Mouse (Mus musculus) megakaryocyte, embryonic 14.5 days (primary cell): ENCODE measurements around the gene Wsb1. TPM values are rescaled to one million over a fixed set of nuclear protein-coding genes. Genes with fewer than 3 reads are reported as not detected.

Experiments used
- H3K27me3 ChIP-seq: replicated peaks from 2 replicates; pipeline ENCODE3; 2012; ENCODE audit warnings: inconsistent platforms
- H3K36me3 ChIP-seq: replicated peaks from 2 replicates; pipeline ENCODE3; 2012; ENCODE audit warnings: low read length, inconsistent platforms, mixed read lengths
- H3K4me1 ChIP-seq: 2 replicates; pipeline ENCODE4 v1.6.1; 2012; ENCODE audit warnings: inconsistent platforms
- H3K4me3 ChIP-seq: replicated peaks from 2 replicates; pipeline ENCODE3; 2012; ENCODE audit warnings: moderate library complexity, mild to moderate bottlenecking, inconsistent platforms
- H3K9me3 ChIP-seq: 2 replicates; pipeline ENCODE4 v1.6.1; 2012; ENCODE audit warnings: inconsistent platforms
- FLI1 ChIP-seq: IDR thresholded peaks from 2 replicates; pipeline ENCODE4 v1.6.1; 2012; ENCODE audit warnings: low read length, inconsistent platforms, mixed read lengths
- GATA1 ChIP-seq: IDR thresholded peaks from 3 replicates; pipeline ENCODE4 v1.6.1; 2012; ENCODE audit warnings: mixed read lengths, low read length, inconsistent platforms, borderline replicate concordance
- polyA plus RNA-seq: library from polyadenylated mRNA; stranded (reverse); fragments of >175 nt; gene quantifications from 2 replicates; pipeline ENCODE4 v1.2.3, GENCODE M21; 2012; ENCODE audit warnings: low replicate concordance; ENCODE audit not compliant: insufficient read depth

Gene Wsb1
- polyA plus RNA-seq, 1 experiment = 41.4 TPM

DNA sequence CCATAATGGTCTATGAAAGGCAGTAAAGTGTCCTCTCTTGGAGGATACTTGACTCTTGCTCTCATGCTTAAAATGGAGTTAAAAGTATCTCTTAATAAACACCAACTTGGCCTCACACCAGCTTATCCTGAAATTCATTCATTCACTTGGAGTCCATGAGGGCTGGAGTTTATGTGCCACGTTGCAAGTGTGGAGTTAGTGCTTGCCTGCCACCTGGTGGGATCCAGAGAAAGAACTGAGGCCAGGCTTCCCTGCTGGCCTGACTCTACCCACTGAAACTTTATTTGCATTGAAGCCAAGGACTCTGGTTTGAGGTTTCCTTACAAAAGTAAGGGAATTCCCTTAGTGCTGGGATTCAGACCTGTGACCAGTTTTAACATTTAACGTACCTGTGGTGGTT lies 36.0 kb upstream of the Wsb1 start:
- H3K27me3 ChIP-seq = no peaks in the 10 kb centered on the region
- H3K4me3 ChIP-seq = no peak overlapping the region
- TF ChIP-seq GATA1 (no peak), FLI1 (no peak)
- H3K4me1 ChIP-seq = peaks cover 84% of the 10 kb centered on the region
- no peaks in the 10 kb centered on the region for H3K36me3 ChIP-seq
- no peaks in the 10 kb centered on the region for H3K9me3 ChIP-seq

GRCm38 (mm10) chr11:79288913-79289640 lies 34.6 kb upstream of the Wsb1 start:
- peaks cover 86% of the 10 kb centered on the region for H3K4me1 ChIP-seq
- TF ChIP-seq FLI1 (no peak), GATA1 (no peak)
- H3K27me3 ChIP-seq = no peaks in the 10 kb centered on the region
- H3K36me3 ChIP-seq = no peaks in the 10 kb centered on the region
- H3K4me3 ChIP-seq = no peak overlapping the region
- 0 out of 2 replicates have a peak, but pooled peaks cover 3% of the 10 kb centered on the region for H3K9me3 ChIP-seq

DNA sequence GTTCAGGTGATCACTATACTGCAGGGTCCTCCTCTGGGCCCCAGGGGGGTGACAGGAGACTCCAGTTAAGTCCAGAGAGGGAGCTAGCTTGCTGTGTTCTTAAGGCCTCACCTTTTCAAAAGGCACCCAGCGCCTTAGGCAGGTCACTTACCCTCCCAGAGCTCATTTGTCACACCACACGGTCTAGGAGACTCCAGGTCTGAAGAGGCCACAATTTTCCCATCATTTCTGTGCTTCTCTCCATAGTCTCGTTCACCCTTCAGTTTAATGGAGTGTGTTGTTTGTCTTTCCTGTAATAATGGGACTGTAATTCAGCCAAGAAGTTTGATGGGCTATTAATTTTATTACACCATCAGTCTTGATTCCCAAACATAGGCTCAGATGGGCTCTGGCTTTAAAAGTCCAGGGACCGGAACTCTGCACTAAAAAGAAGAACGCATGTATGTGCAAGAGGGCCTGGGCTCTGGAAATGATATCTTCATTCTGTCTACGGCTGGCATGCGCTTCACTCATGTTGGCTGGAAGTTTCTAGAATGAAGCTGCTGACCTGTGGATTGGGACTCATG lies 33.9 kb upstream of the Wsb1 start:
- no peak overlapping the region for H3K4me3 ChIP-seq
- TF ChIP-seq FLI1 = no peak
- TF ChIP-seq GATA1 = no peak
- no peaks in the 10 kb centered on the region for H3K27me3 ChIP-seq
- H3K36me3 ChIP-seq = no peaks in the 10 kb centered on the region
- peaks cover 80% of the 10 kb centered on the region for H3K4me1 ChIP-seq
- H3K9me3 ChIP-seq = 0 out of 2 replicates have a peak, but pooled peaks cover 3% of the 10 kb centered on the region

- peaks cover 74% of the 10 kb centered on the region for H3K4me1 ChIP-seq
- H3K27me3 ChIP-seq = no peaks in the 10 kb centered on the region
- no peaks in the 10 kb centered on the region for H3K36me3 ChIP-seq
- H3K4me3 ChIP-seq = peak overlapping the region; percentile 80
- TF ChIP-seq FLI1 (no peak), GATA1 (no peak)
- 0 out of 2 replicates have a peak, but pooled peaks cover 3% of the 10 kb centered on the region for H3K9me3 ChIP-seq
These were observed 33.0 kb upstream of the Wsb1 start for GRCm38 (mm10) chr11:79287447-79287846.

- no peaks in the 10 kb centered on the region for H3K36me3 ChIP-seq
These were observed 31.9 kb upstream of the Wsb1 start for GRCm38 (mm10) chr11:79286305-79286799.

GRCm38 (mm10) chr11:79283350-79284030 lies 29.0 kb upstream of the Wsb1 start:
- H3K9me3 ChIP-seq = 0 out of 2 replicates have a peak, but pooled peaks cover 3% of the 10 kb centered on the region

More at GRCm38 (mm10) chr11:79286305-79286799, 31.9 kb upstream of the Wsb1 start:
- peaks cover 74% of the 10 kb centered on the region for H3K4me1 ChIP-seq
- 0 out of 2 replicates have a peak, but pooled peaks cover 3% of the 10 kb centered on the region for H3K9me3 ChIP-seq
- H3K27me3 ChIP-seq = no peaks in the 10 kb centered on the region
- H3K4me3 ChIP-seq = peak overlapping the region; percentile 46
- TF ChIP-seq FLI1 = no peak
- TF ChIP-seq GATA1 = no peak

GRCm38 (mm10) chr11:79281396-79281795 lies 26.9 kb upstream of the Wsb1 start:
- TF ChIP-seq GATA1 (no peak), FLI1 (no peak)
- no peaks in the 10 kb centered on the region for H3K36me3 ChIP-seq
- peaks cover 63% of the 10 kb centered on the region for H3K4me1 ChIP-seq
- no peak overlapping the region for H3K4me3 ChIP-seq
- H3K9me3 ChIP-seq = 0 out of 2 replicates have a peak, but pooled peaks cover 3% of the 10 kb centered on the region
- no peaks in the 10 kb centered on the region for H3K27me3 ChIP-seq

More at GRCm38 (mm10) chr11:79283350-79284030, 29.0 kb upstream of the Wsb1 start:
- no peak overlapping the region for H3K4me3 ChIP-seq
- no peaks in the 10 kb centered on the region for H3K36me3 ChIP-seq
- no peaks in the 10 kb centered on the region for H3K27me3 ChIP-seq
- H3K4me1 ChIP-seq = peaks cover 72% of the 10 kb centered on the region
- TF ChIP-seq FLI1 = no peak
- no peak for TF ChIP-seq GATA1

GRCm38 (mm10) chr11:79279732-79280405 lies 25.4 kb upstream of the Wsb1 start:
- 0 out of 2 replicates have a peak, but pooled peaks cover 3% of the 10 kb centered on the region for H3K9me3 ChIP-seq
- no peak overlapping the region for H3K4me3 ChIP-seq
- TF ChIP-seq FLI1 (no peak), GATA1 (no peak)
- H3K4me1 ChIP-seq = peaks cover 52% of the 10 kb centered on the region
- no peaks in the 10 kb centered on the region for H3K27me3 ChIP-seq
- H3K36me3 ChIP-seq = no peaks in the 10 kb centered on the region

DNA sequence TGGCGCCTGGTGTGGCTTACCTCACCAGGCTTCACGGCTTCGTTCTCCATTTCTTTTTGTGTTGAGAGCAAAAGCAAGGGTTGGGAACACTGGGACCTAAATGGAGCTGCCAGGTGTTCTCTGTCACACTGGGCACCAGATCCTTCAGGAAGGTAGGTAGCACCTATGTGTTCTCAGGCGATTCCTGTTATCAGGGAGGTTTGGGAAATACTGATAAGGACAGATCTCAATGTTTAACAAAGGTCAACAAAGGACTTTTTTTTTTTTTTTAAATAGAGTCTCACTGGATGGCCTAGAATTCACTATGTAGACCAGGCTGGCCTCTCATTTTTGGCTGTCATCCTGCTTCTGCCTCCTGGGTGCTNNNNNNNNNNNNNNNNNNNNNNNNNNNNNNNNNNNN lies 19.3 kb upstream of the Wsb1 start:
- Histone ChIP-seq H3K4me3 (no peak overlapping the region), H3K4me1 (peaks cover 30% of the 10 kb centered on the region), H3K27me3 (no peaks in the 10 kb centered on the region), H3K36me3 (no peaks in the 10 kb centered on the region), H3K9me3 (no peaks in the 10 kb centered on the region)
- TF ChIP-seq FLI1 = no peak
- no peak for TF ChIP-seq GATA1
